Mouse (Mus musculus) small intestine, adult 2 months (tissue): ENCODE results near the gene Lonp2.

Experiments
- CTCF ChIP-seq: fragments of 200-500 bp; IDR thresholded peaks from 2 replicates; pipeline ENCODE4 v1.5.1; 2012; ENCODE audit warnings: low read depth, mild to moderate bottlenecking, control low read depth, inconsistent platforms, low read length, moderate library complexity, mixed read lengths; ENCODE audit not compliant: insufficient replicate concordance, insufficient read length; ENCODE audit errors: extremely low read depth
- POLR2A ChIP-seq: fragments of 200-500 bp; IDR thresholded peaks from 2 replicates; pipeline ENCODE4 v1.6.1; 2012; ENCODE audit warnings: low read depth, mild to moderate bottlenecking, control low read depth, inconsistent platforms, low read length, moderate library complexity

DNA sequence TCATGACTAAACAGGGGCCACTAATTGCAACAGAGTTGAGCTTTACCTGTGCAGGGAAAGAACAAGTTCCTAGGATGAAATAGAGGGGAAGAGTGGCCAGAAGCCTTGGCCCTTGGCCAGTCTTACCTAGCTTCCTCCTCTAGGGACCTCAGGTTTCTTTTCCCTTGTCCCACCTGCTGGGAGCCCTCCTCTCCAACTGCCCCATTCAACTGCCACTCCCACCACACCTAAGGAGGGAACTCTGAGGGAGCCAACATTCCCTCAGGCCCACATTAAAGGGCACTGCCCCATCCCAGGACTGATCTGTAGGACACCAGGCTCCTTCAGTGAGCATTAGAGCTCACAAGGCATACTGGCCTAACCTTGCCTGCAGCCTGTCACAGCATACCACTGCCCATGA, 43.4 kb upstream of the Lonp2 start, which contains the start of gene Abcc12:
- no peak for TF ChIP-seq CTCF
- TF ChIP-seq POLR2A, result no peak
